Mouse (Mus musculus) small intestine, adult 2 months (tissue): ENCODE measurements at regions not wholly inside any gene's neighbourhood (a gene's known extent, or its start where the extent isn't known, plus 50 kb on each side); places are given as distances from the start of the nearest gene placed in this dataset.

Source experiments
- H3K27ac ChIP-seq: fragments of 200-500 bp; 2 replicates; pipeline ENCODE4 v1.5.1; 2012; ENCODE audit warnings: low read depth, low read length, control low read depth, inconsistent platforms; ENCODE audit not compliant: insufficient read depth
- H3K27me3 ChIP-seq: fragments of 200-500 bp; 2 replicates; pipeline ENCODE4 v1.6.1; 2012; ENCODE audit warnings: mild to moderate bottlenecking, moderate library complexity, low read length, inconsistent platforms; ENCODE audit not compliant: control insufficient read depth, insufficient read depth
- H3K36me3 ChIP-seq: fragments of 200-500 bp; 2 replicates; pipeline ENCODE4 v1.6.1; 2012; ENCODE audit warnings: mild to moderate bottlenecking, low read length, control low read depth, inconsistent platforms; ENCODE audit not compliant: control insufficient read depth, insufficient read depth
- H3K4me1 ChIP-seq: fragments of 200-500 bp; 2 replicates; pipeline ENCODE4 v1.6.1; 2012; ENCODE audit warnings: low read length, inconsistent platforms, mixed read lengths; ENCODE audit not compliant: control insufficient read depth, insufficient read depth, insufficient read length
- H3K4me3 ChIP-seq: fragments of 200-500 bp; 2 replicates; pipeline ENCODE4 v1.5.1; 2012; ENCODE audit warnings: low read depth, mild to moderate bottlenecking, control low read depth, inconsistent platforms, low read length, moderate library complexity
- CTCF ChIP-seq: fragments of 200-500 bp; IDR thresholded peaks from 2 replicates; pipeline ENCODE4 v1.5.1; 2012; ENCODE audit warnings: low read depth, mild to moderate bottlenecking, control low read depth, inconsistent platforms, low read length, moderate library complexity, mixed read lengths; ENCODE audit not compliant: insufficient replicate concordance, insufficient read length; ENCODE audit errors: extremely low read depth
- POLR2A ChIP-seq: fragments of 200-500 bp; IDR thresholded peaks from 2 replicates; pipeline ENCODE4 v1.6.1; 2012; ENCODE audit warnings: low read depth, mild to moderate bottlenecking, control low read depth, inconsistent platforms, low read length, moderate library complexity
- WGBS: fragments of 180-500 bp; shearing (Covaris S2); methylation state at CpG from one replicate; pipeline ENCODE4 v1.1.7; 2018; 5-methylcytosine and 5-hydroxymethylcytosine counted together

GRCm38 (mm10) chr3:50933090-50933443 lies 291.2 kb upstream of the Noct start:
- H3K4me1 ChIP-seq, result no peaks in the 10 kb centered on the region
- H3K27me3 ChIP-seq, result no peaks in the 10 kb centered on the region
- H3K36me3 ChIP-seq, result no peaks in the 10 kb centered on the region
- TF ChIP-seq POLR2A, result no peak
- WGBS, result 78% methylated on average over 3 of the region's 3 CpGs
- no peak overlapping the region for H3K4me3 ChIP-seq
- H3K27ac ChIP-seq, result no peak overlapping the region

DNA sequence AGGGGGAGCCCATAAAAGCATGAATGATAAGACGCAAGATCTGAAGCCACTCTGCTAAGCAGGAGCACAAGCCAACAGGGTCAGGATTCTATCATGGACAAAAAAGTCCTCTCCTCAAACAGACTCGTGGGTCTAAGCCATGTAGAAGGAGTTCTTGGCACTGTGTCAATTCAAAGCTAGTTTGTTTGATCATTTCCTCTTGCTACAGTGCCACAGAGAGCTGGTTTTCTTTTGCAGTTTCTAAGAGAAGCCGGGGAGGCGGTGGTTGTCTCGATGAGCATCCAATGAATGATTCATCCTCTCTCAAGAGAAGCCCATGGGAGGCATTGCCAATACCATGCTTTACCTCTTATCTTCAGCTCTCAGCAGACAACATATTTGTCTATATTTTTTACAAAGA lies 284.6 kb upstream of the Noct start:
- TF ChIP-seq CTCF (no peak), POLR2A (no peak)
- WGBS, result 65% methylated on average over 5 of the region's 5 CpGs

GRCm38 (mm10) chr3:50940656-50941055 lies 283.6 kb upstream of the Noct start:
- Histone ChIP-seq H3K4me1 (no peaks in the 10 kb centered on the region), H3K27me3 (no peaks in the 10 kb centered on the region), H3K4me3 (no peak overlapping the region), H3K27ac (no peak overlapping the region), H3K36me3 (no peaks in the 10 kb centered on the region)
- 75% methylated on average over 3 of the region's 3 CpGs for WGBS
- TF ChIP-seq POLR2A (no peak), CTCF (no peak)

More for the DNA sequence above, 284.6 kb upstream of the Noct start:
- H3K4me1 ChIP-seq, result no peaks in the 10 kb centered on the region
- H3K27ac ChIP-seq, result no peak overlapping the region
- no peak overlapping the region for H3K4me3 ChIP-seq
- no peaks in the 10 kb centered on the region for H3K27me3 ChIP-seq
- H3K36me3 ChIP-seq, result no peaks in the 10 kb centered on the region

DNA sequence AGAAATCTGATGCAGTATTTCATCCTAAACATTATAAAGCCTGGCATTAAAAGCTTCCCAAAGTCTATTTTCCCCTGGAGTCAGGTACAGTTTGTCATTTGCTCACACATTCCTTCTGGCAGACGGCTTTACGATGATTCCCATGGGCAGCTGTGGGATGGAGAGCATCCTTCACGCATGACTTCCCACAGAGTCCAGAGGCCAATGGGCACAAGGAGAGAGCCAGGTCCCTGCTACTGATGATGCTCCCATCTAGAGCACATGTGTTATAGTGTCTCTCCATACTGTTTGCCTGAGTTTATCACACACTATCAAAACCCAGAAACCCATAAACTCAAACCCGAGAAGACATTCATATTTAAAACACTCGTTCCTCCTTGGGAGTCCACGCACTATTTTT lies 270.8 kb upstream of the Noct start:
- TF ChIP-seq CTCF (no peak), POLR2A (no peak)
- Histone ChIP-seq H3K4me3 (no peak overlapping the region), H3K36me3 (no peaks in the 10 kb centered on the region), H3K4me1 (no peaks in the 10 kb centered on the region), H3K27ac (no peak overlapping the region), H3K27me3 (no peaks in the 10 kb centered on the region)
- 93% methylated on average over 6 of the region's 6 CpGs for WGBS

DNA sequence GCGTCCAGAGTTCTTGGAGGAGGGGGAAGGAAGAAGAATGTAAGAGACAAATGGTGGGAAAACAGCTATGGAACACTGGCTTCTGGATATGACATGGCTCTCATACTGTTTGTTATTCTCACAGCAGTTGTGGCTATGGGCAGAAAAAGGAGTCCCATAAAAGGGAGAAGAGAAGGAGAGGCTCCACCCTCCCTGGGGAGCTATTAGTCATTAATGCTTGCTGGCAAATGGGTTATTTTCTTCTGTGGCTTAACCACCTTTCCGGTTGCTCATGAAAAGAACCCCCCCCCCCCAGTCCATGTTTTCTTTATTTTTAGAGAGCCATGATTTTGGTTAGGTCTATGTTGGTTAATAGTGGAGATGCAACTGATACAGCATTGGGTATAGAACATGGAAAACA lies 253.9 kb upstream of the Noct start:
- no peaks in the 10 kb centered on the region for H3K27me3 ChIP-seq
- TF ChIP-seq CTCF (no peak), POLR2A (no peak)
- no peaks in the 10 kb centered on the region for H3K4me1 ChIP-seq
- no peaks in the 10 kb centered on the region for H3K36me3 ChIP-seq
- no peak overlapping the region for H3K4me3 ChIP-seq
- 89% methylated on average over 2 of the region's 2 CpGs for WGBS
- H3K27ac ChIP-seq, result no peak overlapping the region

DNA sequence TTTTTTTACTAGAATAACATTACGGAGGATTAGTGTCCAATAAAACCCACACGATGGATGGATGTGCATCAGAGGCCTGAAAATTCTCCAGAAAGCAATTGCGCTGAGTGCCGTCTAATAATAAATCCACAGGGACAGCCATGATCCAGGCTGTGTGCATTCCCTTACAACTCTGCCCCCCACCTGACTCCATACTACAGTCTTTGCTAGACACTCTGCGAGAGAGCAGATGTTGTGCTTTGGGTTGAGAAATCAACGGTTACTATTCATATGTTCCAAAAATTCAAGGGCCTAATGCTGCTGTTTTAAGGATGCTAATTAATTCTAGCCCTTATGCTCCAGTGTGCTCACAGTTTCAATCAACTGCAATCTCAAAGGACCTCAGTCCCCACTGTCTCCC lies 251.2 kb upstream of the Noct start:
- H3K36me3 ChIP-seq, result no peaks in the 10 kb centered on the region
- H3K27me3 ChIP-seq, result no peaks in the 10 kb centered on the region
- no peak for TF ChIP-seq CTCF
- TF ChIP-seq POLR2A, result no peak
- no peaks in the 10 kb centered on the region for H3K4me1 ChIP-seq
- no peak overlapping the region for H3K4me3 ChIP-seq
- WGBS, result 91% methylated on average over 6 of the region's 6 CpGs
- H3K27ac ChIP-seq, result no peak overlapping the region

GRCm38 (mm10) chr3:50976141-50976780 lies 248.0 kb upstream of the Noct start:
- H3K27ac ChIP-seq, result peak overlapping the region; percentile 7; the same call in 1 of the 2 replicates
- no peak for TF ChIP-seq POLR2A
- TF ChIP-seq CTCF, result no peak
- no peaks in the 10 kb centered on the region for H3K27me3 ChIP-seq
- H3K4me1 ChIP-seq, result no peaks in the 10 kb centered on the region
- H3K4me3 ChIP-seq, result no peak overlapping the region
- 58% methylated on average over 5 of the region's 5 CpGs for WGBS
- H3K36me3 ChIP-seq, result no peaks in the 10 kb centered on the region
